Mouse (Mus musculus): Measurements from ENCODE around the gene Tef.

GRCm38 (mm10) chr15:81828426-81829207 lies 26.4 kb downstream of the Tef start:
- TF ChIP-seq CTCF (conservative IDR thresholded peaks at IDR 0.05; ENCODE audit: low read length) (no peak), NANOG (IDR thresholded peaks at IDR 0.05; ENCODE audit: borderline replicate concordance, low read length) (no peak)
